Comparison of ENCODE assay signal across 26 mouse cellular contexts in genomic region chr2:62503326-62503725, GRCm38 (mm10). TPM values are rescaled to one million over a fixed set of nuclear protein-coding genes. Genes with fewer than 3 reads are reported as not detected.
"Had no signal": no experiment of that assay in that cellular context is flagged by ENCODE, and none has a peak within 500 bp of the region (broad histone marks: within the 10 kb centered on the region; RNA-seq: fewer than 3 reads in every experiment).

No protein-coding gene starts in this region.

- H3K4me1 ChIP-seq: kidney, embryonic 15.5 days; midbrain, embryonic 15.5 days; neural tube, embryonic 12.5 days; neural tube, embryonic 15.5 days had no signal

- H3K4me2 ChIP-seq: kidney, embryonic 15.5 days; liver, embryonic 11.5 days; lung, embryonic 14.5 days; midbrain, embryonic 12.5 days; midbrain, embryonic 15.5 days; neural tube, embryonic 12.5 days; neural tube, embryonic 15.5 days had no signal

- DNase-seq: kidney, adult 11 months; kidney, adult 8-10 months; kidney, postnatal 10 days; kidney, postnatal 36 days; left cerebral cortex, postnatal 4 days; liver, postnatal 0 days; lung, embryonic 14.5 days; right cerebral cortex, postnatal 25 days; spleen, adult 18-20 months; thymus, adult 18-20 months; thymus, postnatal 36 days had no signal

- H3K9me3 ChIP-seq: kidney, embryonic 15.5 days; midbrain, embryonic 12.5 days; midbrain, embryonic 15.5 days; neural tube, embryonic 12.5 days; neural tube, embryonic 15.5 days had no signal

- H3K9ac ChIP-seq: kidney, embryonic 15.5 days; liver, embryonic 14.5 days; liver, postnatal 0 days; lung, embryonic 14.5 days; midbrain, embryonic 12.5 days; midbrain, embryonic 15.5 days; neural tube, embryonic 12.5 days; neural tube, embryonic 15.5 days had no signal

- H3K27me3 ChIP-seq: kidney, embryonic 15.5 days; midbrain, embryonic 12.5 days; midbrain, embryonic 15.5 days; neural tube, embryonic 12.5 days; neural tube, embryonic 15.5 days had no signal

- H3K27ac ChIP-seq: kidney, embryonic 15.5 days; liver, embryonic 14.5 days; macrophage; midbrain, embryonic 12.5 days; midbrain, embryonic 15.5 days; neural tube, embryonic 12.5 days; neural tube, embryonic 15.5 days had no signal

- ATAC-seq: liver, postnatal 0 days; lung, postnatal 0 days; midbrain, embryonic 15.5 days had no signal

- H3K36me3 ChIP-seq: kidney, embryonic 15.5 days; midbrain, embryonic 12.5 days; midbrain, embryonic 15.5 days; neural tube, embryonic 12.5 days; neural tube, embryonic 15.5 days had no signal

- H3K4me3 ChIP-seq: kidney, embryonic 15.5 days; midbrain, embryonic 12.5 days; midbrain, embryonic 15.5 days; neural tube, embryonic 12.5 days; neural tube, embryonic 15.5 days had no signal

RNA-seq across cellular contexts. Expression of gene Gcg, which starts 19.9 kb away (rescaled TPM):
- total RNA-seq: layer of hippocampus, postnatal 25 days; left cerebral cortex, adult 18-20 months; left cerebral cortex, postnatal 14 days; megakaryocyte, adult 5-6 weeks had no signal
- polyA plus RNA-seq: liver, postnatal 0 days; lung, embryonic 14.5 days; lung, postnatal 0 days; macrophage; neural tube, embryonic 12.5 days; testis, adult 2 months; urinary bladder, adult 2 months had no signal
